Mouse (Mus musculus): ENCODE results near the gene Pex11a.
"Not testable (repeated sequence)": the region's sequence is repeated elsewhere in the genome, so short reads cannot be mapped to it uniquely, and the experiment has no call there.

The Pex11a gene

DNA sequence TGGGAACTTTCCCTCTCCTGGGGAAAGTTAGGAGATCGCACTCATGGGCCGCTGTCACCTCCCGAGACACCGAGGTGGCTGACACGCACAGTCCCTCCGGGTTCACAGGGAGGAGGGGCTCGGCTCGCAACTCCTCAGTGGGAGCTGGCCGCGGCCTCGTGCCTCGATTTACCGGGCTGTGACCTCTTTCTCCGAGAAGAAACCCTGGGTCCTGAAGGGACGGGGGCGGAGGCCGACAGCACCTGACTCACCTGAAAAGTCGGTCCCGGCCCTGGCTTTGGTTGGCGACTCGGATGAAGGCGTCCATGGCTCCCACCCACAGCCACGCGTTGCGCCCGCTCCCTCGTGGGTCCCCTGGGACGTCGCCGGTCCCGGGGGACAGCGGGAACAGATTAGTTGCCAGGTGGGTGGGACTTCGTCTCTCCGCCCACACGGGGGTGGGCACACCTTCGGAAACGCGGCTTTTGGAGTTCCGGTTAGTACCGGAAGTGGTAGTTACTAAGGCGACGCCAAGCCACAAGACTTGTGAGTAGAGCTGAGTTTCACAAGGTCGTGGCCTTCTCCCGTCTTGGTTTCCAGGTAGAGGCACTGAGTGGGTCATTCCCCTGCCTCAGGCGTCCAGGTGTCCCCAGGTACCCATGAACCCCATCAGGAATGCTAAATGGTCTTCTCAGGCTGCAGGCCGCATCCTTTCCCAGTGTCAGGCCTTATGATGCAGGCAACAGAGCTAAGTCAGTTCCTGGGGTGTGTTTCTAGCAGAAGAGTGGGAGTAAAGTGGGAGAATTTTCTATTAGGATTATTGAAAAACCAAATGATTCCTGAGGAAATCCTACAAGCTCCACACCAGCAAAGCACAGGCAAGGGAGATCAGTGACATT is at the start of gene Pex11a, which contains the start of gene Wdr93:
Pex11a (minus strand) TSS at position 473 of the 878 bp plus-strand sequence.
Wdr93 (plus strand) TSS at position 505 of the 878 bp plus-strand sequence.
- DNase-seq (ENCODE audit: low read depth, low spot score), result peak; percentile 81

DNA sequence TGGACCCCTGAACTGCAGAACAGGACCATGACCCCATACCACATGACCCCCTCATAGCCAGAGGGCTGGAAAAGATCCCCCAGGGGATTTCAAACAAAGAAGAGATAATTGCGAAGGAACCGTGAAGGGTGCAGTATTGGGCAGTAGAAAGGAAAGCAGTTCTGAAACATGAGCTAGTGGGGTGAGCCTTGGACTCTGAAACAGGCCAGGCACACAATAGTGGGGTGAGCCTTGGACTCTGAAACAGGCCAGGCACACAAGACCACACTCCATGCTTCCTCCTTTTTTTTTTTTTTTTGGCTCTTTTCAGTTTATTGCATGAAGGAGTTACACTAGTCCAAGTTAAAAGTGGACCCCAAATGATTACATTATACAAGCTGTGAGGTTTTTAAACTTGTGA is 46.9 kb upstream of the Pex11a start:
- DNase-seq (ENCODE audit: low read depth, low spot score), result not testable (repeated sequence)

DNA sequence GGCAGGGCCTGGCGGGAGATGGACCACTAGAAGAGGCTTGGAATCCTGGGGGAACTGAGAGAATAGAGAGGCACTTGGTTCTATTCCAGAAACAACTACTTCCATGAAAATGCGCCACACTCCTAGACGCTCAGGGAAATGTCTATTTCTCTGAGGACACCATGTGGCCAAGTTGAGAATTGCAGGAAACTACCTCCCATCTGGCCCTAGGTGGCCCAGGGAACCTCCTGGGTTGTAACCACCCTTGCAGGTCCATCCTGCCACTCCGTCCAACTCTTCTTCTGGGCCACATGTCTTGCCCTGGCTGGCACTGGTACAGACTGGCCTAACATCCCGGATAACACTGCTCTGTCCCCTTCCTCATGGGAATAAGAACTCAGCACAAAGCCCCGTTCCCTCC is 43.4 kb upstream of the Pex11a start:
- peak; percentile 78 for DNase-seq (ENCODE audit: low read depth, low spot score)

DNA sequence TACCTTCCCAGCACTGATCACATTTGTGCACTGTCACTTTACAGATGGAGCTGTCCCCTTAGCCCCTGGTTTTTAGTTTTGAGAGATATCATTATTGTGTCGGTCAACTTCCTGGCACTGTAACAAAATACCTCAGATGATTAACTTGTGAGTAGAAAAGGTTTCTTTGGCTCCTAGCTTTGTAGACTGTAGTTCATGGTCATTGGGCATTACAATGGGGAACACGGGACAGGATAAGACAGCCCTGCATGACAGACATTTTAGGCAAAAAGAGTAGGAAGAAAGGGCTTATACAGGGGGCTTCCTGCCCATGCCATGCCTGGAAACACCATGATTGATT is 39.6 kb upstream of the Pex11a start:
- DNase-seq (ENCODE audit: low read depth, low spot score), result no peak

DNA sequence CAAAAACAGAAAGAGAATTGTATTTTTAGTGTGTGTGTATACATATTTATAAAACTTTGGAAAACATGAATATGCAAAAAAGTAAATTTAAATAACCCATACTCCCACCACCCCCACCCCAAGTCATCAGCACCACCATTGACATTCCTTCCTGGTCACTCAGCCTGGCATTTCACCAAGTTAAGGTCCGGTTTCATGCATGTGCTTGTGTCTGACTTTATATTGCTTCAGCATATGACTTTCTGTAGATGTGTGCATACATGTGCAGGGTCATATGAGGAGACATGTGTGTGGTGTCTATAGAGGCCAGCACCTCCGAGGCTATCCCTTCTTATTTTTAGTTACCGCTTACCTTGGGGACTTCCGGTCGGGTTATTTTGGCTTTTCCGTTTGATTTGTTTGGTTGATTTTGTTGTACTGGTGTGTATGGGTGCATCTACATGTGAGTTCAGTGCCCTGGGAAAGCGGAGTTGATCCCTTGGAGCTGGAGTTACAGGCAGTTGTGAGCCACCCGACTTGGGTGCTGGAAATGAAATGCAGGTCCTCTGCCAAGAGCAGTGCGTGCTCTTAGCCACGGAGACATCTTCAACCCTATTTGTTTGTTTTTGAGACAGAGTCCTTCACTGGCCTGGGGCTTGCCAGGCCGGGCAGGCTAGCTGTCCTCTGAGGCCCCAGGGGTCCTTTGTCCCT is 39.0 kb upstream of the Pex11a start:
- DNase-seq (ENCODE audit: low read depth, low spot score), result no peak

DNA sequence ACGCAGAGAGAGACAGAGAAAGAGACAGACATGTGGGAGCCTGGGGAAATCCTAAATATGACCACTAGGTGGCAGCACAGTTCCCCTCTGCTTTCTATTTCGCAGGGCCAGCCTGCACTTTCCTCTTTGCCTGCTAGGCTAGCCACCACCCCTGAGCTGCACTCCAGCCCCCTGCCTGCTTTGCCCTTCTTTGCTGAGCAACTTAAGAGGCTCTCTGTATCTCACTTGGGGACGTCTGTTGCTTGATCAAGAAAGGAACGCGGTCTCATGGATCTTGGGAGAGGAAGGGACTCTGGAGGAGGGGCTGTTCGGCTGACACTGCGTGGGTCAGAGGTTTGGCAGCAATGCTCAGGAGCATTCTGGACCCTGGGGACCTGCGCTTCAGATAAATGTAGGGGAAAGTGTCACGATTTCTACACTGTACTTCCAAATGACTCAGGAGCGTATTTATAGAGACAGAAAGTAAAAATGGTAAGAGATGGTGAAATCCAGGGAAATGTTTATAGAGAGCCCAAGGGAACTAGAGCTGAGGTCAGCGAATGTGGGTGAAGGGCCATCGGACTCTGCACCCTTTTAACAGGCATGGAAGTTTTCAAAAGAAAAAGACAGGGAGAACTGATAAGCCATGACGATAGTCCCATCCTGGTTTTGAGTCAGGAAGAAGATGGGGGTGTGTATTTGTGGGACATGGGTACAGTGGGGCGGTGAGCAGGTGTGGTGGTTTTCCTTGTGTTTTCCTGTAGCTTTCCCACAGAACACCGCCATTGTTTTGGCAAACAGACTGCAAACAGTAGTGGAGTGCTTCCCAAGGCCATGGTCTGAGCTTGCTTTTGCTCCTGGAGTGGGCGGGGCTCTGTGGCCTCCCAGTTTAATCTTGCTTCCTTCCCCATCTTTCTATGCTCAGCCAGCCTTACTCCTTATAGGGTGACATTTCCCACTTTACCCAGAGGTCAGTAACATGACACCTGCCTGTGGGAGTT is 38.0 kb upstream of the Pex11a start:
- peak; percentile 84 for DNase-seq (ENCODE audit: low read depth, low spot score)

DNA sequence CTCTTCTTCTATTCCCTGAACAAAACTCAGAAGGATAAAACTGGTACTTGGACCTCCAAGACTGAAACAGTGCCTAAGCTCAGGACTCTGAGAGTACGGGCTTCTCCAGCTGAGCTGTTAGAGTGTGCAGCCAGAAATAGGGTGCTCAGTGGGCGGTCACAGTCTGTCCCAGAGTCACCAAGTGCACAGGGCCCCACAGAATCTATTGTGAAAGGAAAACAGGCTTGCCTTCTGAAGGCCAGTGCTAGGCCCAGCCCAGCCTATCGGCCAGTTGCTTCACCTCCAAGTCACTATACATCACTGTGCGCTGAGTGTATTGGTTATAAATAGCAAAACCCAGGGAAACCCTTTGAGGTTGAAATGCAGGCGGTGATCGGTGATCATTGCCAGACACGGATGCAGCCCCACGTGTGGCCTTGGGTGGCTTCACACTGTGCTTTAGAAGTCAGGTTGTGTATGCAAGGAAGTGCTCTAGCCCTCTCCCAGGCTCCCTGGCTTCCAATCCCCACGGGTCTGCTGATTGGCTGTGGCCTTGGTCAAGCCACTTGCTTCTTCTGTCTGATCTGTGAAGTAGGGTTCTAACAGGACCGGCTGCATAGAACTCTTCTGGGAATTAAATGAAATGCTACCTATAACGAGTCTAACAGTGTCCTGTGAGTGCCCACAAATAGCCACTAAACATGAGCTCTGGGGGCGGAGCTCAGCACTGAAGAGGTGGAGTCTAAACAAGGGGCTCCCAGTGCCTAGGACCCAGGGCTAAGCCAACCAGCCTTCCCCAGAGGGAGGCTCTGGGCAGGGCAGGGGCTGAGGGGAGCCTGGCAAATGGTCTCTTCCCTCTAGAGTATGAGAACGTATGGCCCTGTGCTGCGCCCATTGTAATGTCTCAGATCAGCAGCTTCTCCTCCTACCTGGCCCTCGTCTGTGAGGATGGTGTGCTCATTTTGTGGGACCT is 28.9 kb upstream of the Pex11a start:
- DNase-seq (ENCODE audit: low read depth, low spot score), result no peak

DNA sequence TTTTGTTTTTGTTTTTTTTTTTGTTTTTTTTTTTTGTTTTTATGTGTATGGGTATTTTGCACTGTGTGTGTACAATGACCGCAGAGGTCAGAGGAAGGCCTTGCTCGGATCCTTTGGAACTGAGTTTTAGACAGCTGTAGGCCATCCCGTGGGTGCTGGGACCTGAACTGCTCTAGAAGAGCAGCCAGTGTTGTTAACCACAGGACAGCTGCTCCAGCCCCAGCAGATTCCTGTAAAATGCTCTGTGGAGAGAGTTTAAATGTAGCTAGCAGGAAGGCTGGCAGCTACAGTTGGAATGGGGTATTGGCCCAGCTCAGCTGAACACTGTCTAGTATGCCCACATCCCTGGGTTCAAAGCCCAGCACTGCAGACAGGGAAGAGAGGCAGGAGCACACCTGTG is 26.7 kb upstream of the Pex11a start:
- no peak for DNase-seq (ENCODE audit: low read depth, low spot score)

DNA sequence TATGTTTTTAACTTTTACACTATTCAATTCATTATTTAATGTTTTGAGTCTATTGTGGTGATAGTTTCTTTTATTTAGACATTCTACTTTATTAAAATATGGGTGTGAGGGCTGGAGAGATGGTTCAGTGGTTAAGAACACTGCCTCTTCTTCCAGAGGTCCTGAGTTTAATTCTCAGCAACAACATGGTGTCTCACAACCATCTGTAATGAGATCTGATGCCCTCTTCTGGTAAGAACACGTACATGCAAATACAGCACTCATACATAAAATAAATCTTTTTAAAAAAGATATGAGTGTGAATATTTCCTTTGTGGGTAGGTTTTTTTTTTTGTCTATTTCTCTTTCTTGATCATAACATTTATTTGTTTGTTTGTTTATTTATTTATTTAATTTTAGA is 23.1 kb upstream of the Pex11a start:
- no peak for DNase-seq (ENCODE audit: low read depth, low spot score)

DNA sequence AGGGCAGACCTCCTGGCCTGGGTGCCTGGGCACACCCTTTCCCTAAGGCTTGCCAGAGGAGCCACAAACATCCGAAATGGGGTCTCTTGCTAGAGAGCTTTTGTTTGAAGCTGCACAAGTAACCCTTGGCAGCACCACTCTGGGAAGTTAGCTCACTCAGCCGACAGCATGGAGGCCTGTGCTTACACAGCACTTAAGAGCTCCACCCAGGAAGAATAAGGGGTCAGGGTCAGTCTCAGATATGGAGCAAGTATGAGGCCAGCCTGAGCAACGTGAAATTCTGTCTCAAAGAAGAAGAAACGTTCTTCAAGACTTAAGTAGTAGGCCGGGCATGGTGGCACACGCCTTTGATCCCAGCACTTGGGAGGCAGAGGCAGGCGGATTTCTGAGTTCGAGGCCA is 19.2 kb upstream of the Pex11a start:
- no peak for DNase-seq (ENCODE audit: low read depth, low spot score)

DNA sequence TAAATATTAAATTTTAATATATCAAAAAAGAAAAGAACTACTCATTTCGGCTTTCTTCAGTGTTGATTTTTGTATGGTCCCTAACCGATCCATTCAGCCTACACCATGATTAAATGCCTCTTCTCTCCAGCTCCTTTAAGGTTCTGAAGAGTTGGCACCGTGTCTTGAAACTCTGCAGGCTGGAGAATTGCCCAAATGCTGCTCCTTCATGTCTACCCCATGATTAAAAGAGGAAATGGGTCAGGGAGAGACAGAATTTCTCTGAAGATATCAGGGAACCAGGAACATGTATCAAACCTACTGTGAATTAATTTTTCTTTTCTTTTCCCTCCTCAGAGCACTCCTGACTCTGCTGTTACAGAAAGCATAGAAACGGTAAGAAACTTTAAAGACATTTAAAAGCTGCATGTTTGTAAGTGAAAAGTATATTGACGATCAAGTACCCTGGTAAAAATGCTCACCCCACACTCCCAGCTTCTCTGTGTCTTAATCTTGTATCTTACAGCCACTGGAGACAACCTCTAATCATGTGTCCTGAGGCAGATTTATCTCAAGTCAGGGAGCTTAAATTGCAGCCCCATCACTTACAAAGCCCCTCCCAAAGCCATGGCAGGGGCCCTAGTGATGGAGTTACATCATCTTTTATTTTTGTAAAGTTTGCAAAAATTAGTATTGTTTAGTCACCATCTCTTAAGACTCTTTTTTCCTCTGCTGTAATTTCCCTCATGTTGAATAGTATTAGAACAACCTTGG is 18.4 kb upstream of the Pex11a start:
- DNase-seq (ENCODE audit: low read depth, low spot score), result no peak

DNA sequence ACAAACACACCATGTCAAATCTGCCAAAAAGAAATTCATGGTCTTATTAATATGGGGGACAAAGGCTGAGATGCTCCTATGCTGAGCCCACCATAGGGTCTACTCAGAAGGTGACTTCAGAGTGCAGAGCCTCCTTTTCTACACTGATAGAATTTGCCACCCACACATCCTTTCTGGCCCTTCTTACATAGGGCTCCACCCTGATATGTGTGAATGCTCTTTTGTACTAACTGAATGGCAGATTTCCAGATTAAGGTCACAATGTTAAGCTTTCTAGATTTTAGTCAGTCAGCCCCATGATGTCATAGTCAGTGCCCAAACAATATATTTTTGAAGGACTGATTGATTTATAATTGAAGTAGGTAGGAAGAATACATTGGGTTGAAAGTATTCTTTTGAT is 16.8 kb upstream of the Pex11a start:
- DNase-seq (ENCODE audit: low read depth, low spot score), result no peak

DNA sequence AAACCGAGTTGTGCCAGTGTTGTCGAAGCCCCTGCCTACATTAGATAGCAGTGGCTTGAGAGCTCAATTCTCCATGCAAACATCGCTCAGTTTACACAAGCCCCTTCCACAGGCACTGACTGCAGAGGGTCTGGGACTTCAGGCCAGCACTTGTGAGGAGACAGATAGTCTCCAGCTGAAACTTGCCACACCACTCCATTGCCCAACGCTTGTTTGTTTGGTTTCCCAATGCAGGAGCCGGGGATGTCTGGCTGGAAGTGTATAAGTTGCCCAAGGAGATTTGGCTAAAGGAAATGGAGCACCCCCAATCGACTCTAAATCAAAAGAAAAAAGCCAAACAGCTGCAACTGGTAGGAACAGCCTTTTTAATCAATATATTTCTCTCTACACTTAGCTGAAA is 15.2 kb upstream of the Pex11a start:
- DNase-seq (ENCODE audit: low read depth, low spot score), result no peak

DNA sequence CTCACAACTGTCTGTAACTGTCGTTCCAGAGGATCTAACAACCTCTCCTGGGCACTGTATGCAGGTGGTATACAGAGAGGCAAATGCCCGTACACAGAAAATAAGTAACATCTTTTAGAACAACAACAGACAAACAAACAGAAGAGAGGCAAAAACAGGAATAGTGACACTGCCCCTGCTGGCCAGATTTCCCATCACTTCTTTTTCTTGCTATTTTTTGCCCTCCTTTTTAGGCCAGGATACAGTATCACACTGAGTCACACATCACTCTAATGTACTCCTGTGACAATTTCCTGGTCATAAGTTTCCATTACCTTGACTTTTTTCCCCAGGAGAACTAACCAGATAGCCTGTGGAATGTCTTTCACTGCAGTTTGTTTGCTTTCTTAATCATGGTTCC is 13.4 kb upstream of the Pex11a start:
- no peak for DNase-seq (ENCODE audit: low read depth, low spot score)

DNA sequence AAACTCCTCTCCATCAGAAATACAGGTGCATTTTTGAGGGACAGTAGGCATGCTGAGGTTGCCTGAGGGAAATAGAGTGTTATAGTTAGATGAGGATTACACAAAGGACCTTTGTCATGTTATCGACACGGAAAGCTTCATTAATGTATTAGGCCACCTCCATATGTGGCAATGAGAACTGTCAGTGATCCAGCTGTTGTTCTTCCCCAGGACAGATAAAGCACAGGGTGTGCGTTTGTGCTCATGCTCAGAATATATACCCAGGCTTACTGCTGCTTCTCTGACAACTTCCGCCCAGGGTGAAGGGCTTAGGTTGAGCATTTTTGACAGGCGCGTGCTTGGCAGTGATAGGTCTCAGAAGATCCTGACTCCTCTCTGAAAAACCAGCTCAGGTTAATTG is 6.6 kb upstream of the Pex11a start:
- DNase-seq (ENCODE audit: low read depth, low spot score), result no peak

DNA sequence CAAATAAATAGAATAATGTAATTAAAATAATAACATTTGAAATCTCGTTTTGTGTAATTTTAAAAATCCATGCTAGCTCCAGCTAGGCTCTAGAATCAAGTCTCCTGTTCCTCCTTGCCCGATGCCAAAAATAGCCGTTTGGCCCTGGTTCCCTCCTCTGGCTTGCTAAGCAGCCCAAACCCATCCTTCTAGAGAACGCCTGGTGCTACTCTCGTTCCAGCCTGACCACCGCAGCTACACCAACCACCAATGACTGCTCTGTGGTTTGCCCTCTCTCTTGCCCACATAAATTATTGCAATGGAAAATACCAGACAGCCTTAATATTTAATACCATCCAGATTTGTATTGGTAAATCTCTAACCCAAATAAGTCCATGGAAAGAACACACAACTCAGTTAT is 4.7 kb upstream of the Pex11a start:
- DNase-seq (ENCODE audit: low read depth, low spot score), result no peak

DNA sequence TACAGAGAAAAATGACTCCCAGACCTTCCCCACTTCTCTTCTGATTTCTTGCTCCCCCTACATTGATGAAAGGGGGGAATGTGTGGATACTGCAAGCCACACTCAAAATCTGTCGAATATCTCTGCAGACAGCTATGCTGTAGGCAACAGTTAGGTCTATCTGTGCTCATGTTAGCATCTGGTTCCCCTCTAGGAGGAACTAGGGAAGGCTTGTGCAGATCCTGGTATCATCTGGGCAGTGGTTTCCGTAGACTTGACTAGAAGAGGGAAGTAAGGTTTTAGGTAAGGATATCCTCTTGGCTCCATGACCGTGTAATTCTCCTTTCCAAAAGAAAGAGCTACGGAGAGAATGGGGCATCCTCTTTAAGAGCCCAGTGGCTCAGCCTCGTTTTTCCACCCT is 1.7 kb upstream of the Pex11a start:
- DNase-seq (ENCODE audit: low read depth, low spot score), result no peak

DNA sequence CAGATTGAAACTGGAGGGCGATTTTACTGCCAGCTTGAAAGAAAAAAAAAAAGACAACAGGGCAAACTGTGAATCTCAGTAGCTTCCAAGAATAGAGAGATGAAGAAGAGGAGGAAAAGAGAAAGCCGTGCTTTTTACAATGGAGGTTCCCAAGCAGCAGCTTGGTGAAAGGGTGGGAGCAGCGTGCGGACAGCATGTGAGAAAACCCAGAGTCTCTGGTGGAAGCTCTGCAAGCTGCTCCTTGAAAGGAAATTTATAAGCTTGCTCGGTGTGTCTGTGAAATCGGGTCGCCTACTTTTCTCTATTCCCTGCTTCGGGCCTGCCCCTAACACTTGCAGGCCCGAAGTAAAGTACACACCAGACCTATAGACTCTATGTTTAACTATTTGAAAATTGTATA is 1.1 kb upstream of the Pex11a start:
- DNase-seq (ENCODE audit: low read depth, low spot score), result no peak

DNA sequence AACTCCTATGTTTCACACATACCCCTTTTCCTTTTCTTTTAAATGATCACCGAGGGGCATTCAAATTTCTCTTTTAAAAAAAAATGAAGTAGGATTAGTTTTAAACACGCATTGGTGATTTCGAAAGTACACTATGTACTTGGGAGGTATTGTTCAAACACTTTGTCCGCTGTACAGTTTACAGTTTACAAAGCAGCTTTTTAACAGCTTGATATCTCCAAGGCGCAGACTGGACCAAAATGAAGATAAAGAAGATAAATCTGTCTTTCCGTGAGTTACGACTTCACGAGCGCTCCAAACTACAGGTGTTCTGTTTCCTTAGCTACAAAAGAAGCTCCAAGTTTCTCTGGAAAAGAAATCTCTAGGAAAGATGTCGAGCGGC is 663 bp downstream of the Pex11a start:
- no peak for DNase-seq (ENCODE audit: low read depth, low spot score)

DNA sequence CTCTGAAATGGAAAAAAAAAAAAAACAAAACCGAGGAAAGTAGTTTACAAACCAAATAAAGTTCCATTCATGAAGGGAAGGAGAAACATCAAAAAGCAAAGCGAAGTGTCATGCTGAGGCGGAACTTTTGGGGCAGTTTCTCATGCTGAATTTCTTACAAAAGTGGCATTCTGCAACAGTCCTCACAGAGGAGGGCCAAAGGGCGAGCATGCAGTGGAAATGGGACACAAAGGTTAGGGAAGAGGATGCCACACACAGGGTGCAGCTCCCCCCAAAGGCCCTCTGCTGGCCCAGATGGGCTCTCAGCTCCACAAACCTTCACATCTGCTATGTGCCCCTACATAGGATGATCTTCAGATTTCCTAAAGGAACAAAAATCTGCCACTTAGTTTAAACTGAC is 2.7 kb downstream of the Pex11a start:
- DNase-seq (ENCODE audit: low read depth, low spot score), result no peak
